Mouse (Mus musculus): ENCODE measurements around the gene Ascl4.

Gene Ascl4

GRCm38 (mm10) chr10:85969894-85970620 is 42.6 kb downstream of the Ascl4 start:
- no peak for DNase-seq

- no peak for DNase-seq
These were observed 44.3 kb downstream of the Ascl4 start for GRCm38 (mm10) chr10:85971826-85972225.

- DNase-seq: no peak
These were observed 45.4 kb downstream of the Ascl4 start for GRCm38 (mm10) chr10:85972915-85973314.

- DNase-seq: no peak
These were observed 62.1 kb downstream of the Ascl4 start for GRCm38 (mm10) chr10:85989412-85990115.

GRCm38 (mm10) chr10:85992412-85992811 is 64.9 kb downstream of the Ascl4 start:
- DNase-seq: no peak

GRCm38 (mm10) chr10:85993836-85994235 is 66.4 kb downstream of the Ascl4 start:
- no peak for DNase-seq

- DNase-seq: no peak
These were observed 67.1 kb downstream of the Ascl4 start for GRCm38 (mm10) chr10:85994543-85995104.
